Mouse (Mus musculus): ENCODE data around the gene Olfr1368.

GRCm38 (mm10) chr13:21178364-21178763 lies 32.7 kb upstream of the Olfr1368 start:
- no peak for TF ChIP-seq EP300 (optimal IDR thresholded peaks at IDR 0.05)
- no peak for TF ChIP-seq CTCF (IDR thresholded peaks at IDR 0.05; ENCODE audit: low read depth)

Data from stomach, postnatal 0 days (tissue).